Mouse (Mus musculus) cortical plate, adult 2 months (tissue): ENCODE results near the gene Gnptg.

Source experiments
- CTCF ChIP-seq: fragments of 200-500 bp; IDR thresholded peaks from 2 replicates; pipeline ENCODE4 v1.5.1; 2011; ENCODE audit warnings: mild to moderate bottlenecking, control low read depth, low read length; ENCODE audit not compliant: insufficient read depth; ENCODE audit errors: extremely low read depth
- POLR2A ChIP-seq: fragments of 200-500 bp; IDR thresholded peaks from 2 replicates; pipeline ENCODE4 v1.6.1; 2011; ENCODE audit warnings: mild to moderate bottlenecking, low read length, control low read depth; ENCODE audit not compliant: insufficient read depth; ENCODE audit errors: extremely low read depth

- TF ChIP-seq POLR2A (no peak), CTCF (no peak)
These were observed 34.8 kb upstream of the Gnptg start, which contains the start of gene Ube2i for GRCm38 (mm10) chr17:25274571-25275346.
